Mouse (Mus musculus) myocyte (in vitro differentiated cells): ENCODE measurements at regions not wholly inside any gene's neighbourhood (a gene's known extent, or its start where the extent isn't known, plus 50 kb on each side); places are given as distances from the start of the nearest gene placed in this dataset.

Experiments
- E2F4 ChIP-seq: IDR thresholded peaks from one replicate; pipeline ENCODE4 v1.6.1; 2011; ENCODE audit warnings: mild to moderate bottlenecking, control low read depth, moderate library complexity; ENCODE audit not compliant: insufficient read depth
- MYOD1 ChIP-seq, 3 experiments: IDR thresholded peaks; one replicate each; pipeline ENCODE4 v1.6.1; 2011; ENCODE audit warnings: control low read depth in 2 of 3, low read depth in 2 of 3, mild to moderate bottlenecking in 2 of 3, moderate library complexity in 1 of 3; ENCODE audit not compliant: insufficient read length in 2 of 3, control insufficient read depth in 1 of 3
- POLR2A ChIP-seq: IDR thresholded peaks from one replicate; pipeline ENCODE4 v1.6.1; 2011; ENCODE audit warnings: low read depth, mild to moderate bottlenecking, control low read depth, moderate library complexity; ENCODE audit not compliant: insufficient read length
- POLR2AphosphoS2 ChIP-seq: IDR thresholded peaks from one replicate; pipeline ENCODE4 v1.6.1; 2011; ENCODE audit warnings: low read depth, control low read depth; ENCODE audit not compliant: insufficient read length
- USF1 ChIP-seq: IDR thresholded peaks from one replicate; pipeline ENCODE4 v1.6.1; 2011; ENCODE audit warnings: low read depth, mild to moderate bottlenecking, control low read depth, moderate library complexity

DNA sequence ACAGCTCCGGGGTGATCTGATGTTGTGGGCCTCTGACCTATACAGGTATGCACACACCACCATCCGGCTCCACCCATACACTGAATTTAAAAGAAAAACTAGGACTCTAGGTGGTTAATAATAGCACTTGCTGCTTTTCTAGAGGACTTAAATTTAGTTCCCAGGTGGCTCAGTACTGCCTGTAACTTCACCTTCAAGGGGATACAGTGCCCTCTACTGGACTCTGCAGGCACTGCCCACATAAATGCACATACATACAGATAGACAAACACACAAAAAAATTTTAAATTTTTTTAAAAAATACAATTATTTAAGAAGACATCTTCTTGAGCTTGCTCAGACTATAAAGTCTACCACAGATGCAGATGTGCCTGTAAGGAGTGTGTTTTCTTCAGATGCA, 116.7 kb downstream of the Kctd15 start:
- TF ChIP-seq MYOD1 (IDR thresholded peaks at IDR 0.05; ENCODE audit: control insufficient read depth in 1 of 3, insufficient read length in 2 of 3, low read depth in 2 of 3) (no peak), E2F4 (no peak), POLR2A (no peak), POLR2AphosphoS2 (no peak), USF1 (no peak)
